Mouse (Mus musculus) frontal cortex, postnatal 36 days (tissue): ENCODE results near the gene H60c.
"Not testable (repeated sequence)": the region's sequence is repeated elsewhere in the genome, so short reads cannot be mapped to it uniquely, and the experiment has no call there.

Source experiments
- DNase-seq, 2 experiments: peaks; one replicate each; pipeline ENCODE4 v3.0.0; 2022; ENCODE audit warnings: low spot score in 2 of 2

Gene H60c

GRCm38 (mm10) chr10:3267671-3268070 lies at the start of gene H60c:
Gene H60c, minus strand, starts transcription at chr10:3267771.
- DNase-seq, result no peak

DNA sequence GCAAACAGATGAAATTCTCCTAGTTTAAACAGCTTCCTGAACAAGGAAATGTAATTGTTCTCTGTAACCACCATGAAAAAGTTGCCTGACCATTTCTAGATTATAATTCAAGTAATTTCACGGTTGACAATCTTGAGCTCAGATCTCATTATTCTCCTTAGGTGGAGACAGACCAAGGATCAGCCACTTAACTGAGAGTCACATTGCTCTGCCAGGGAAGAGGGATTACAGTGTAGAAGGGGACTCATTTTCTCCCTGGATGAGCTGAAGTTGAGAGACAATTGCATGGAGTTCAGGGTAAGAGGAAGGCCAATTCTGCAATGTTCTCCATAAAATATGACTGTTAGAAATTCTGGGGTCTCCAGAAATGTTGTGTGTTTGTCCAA lies 41.2 kb upstream of the H60c start:
- no peak for DNase-seq

- peak in 1 of 2 experiments; percentile 0 for DNase-seq
Measured at GRCm38 (mm10) chr10:3308180-3308820, 40.7 kb upstream of the H60c start.

DNA sequence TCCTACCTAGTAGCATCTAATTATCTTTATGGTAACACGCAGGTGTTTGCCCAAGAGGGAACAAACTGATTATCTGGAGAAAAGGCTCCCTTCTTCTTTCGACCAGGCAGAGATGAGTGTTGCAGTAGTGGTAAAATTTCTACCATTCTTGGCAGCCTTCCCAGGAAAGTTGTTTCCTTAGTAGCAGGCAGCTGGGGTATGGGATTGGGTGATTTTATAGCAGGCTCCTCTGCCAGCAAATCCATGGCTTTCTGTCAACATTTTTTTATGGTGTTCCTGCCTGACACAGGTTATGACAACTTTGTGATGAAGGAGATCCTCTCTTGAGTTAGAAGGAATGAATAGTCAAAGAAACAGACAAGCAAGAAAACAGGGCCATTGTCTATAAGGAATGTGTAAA lies 40.2 kb upstream of the H60c start:
- DNase-seq, result peak; percentile 17 to 67

GRCm38 (mm10) chr10:3293969-3294368 lies 26.4 kb upstream of the H60c start:
- DNase-seq, result no peak

GRCm38 (mm10) chr10:3281047-3281446 lies 13.5 kb upstream of the H60c start:
- DNase-seq, result no peak

- no peak for DNase-seq
Measured at GRCm38 (mm10) chr10:3274065-3274464, 6.5 kb upstream of the H60c start.

DNA sequence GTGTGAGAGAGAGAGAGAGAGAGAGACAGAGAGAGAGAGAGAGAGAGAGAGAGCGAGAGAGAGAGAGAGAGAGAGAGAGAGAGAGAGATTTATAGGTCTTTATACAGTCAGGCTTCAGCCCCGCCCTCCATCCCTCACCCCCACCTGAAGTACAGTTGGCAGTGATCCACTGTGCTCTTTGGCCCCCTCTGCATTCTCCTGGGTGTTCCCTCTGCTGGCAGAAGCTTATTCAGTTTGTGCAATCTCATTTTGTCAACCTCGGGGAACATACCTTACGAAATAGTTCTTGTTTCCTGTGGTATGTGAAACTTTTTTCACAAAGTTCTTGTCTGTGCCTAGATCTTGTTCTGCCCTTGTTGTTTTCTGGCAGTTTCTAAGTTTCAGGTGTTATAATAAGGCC lies 3.5 kb upstream of the H60c start:
- DNase-seq, result no peak

DNA sequence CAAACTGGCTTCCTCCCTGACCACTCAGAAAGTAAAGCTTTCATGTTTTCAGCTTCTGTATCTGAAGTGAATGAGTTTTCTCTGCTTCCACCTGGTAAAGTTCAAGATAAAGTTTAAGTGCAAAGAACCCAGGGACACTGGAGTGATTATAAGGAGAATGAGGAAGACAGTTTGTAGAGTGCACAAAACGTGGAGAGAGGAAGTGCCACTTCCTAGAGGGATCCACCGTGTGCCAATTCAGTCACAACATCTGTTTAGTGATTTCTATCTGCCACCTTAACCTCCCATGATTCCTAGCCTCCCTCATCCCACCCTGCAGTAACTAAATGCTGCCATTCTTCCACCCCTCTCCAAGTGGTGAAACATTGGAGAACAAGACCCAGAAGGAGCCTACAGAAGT lies 842 bp downstream of the H60c start:
- DNase-seq, result no peak

DNA sequence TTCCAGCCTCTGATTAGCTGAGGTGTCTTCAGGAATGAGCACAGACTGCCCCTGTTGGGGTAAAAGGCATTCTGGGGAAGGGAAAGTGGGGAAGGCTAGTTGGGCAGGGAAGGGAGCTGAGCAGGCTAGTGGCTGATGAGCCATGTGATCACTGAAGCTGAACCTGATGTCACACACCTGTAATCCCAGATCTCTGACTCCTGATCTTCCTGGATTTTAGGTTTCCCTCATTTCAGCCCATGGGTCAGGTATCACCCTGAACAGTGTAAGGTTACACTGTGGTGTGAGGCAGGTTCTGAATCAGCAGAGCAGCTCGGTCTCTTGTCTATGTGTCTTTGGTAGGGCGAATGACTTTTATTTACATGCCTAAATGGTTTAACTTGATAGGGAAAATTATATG lies 4.8 kb downstream of the H60c start:
- DNase-seq, result no peak

DNA sequence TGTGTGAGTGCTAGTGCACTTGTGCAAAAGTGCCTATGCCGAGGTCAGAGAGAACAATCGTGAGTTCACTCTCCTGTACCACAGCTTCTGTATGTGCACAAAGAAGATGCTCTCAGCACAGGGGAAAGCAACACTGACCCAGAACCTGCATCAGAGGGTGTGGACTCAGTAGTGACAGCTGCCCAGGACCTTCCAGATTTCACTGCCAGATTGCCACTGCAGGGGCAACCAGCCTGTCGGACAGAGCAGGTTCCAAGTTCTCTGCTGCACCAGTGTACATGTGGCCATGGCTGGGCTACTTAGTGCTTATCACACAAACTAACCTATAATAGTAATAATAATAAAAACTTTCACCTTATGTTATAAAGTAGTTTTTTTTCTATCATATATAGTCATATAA lies 10.2 kb downstream of the H60c start:
- no peak for DNase-seq

DNA sequence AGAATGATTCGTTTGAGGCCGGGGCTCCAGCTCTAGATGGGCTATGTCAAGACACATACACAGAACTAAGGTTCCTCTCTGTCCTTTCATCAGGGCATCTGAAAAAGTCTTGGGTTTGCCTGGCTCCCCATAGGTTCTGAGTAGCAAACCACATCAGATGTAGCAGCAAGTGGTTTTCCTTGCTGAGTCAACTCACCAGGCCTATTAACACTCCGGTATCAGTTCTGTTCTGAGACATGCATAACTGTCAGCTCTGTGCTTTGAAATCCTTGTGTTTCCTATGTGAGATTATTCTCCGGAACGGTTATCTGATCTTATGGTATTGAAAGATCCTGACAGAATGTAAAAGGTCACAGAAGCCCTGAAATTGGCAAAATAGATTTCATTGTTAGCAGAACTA lies 29.1 kb downstream of the H60c start:
- DNase-seq, result not testable (repeated sequence)

DNA sequence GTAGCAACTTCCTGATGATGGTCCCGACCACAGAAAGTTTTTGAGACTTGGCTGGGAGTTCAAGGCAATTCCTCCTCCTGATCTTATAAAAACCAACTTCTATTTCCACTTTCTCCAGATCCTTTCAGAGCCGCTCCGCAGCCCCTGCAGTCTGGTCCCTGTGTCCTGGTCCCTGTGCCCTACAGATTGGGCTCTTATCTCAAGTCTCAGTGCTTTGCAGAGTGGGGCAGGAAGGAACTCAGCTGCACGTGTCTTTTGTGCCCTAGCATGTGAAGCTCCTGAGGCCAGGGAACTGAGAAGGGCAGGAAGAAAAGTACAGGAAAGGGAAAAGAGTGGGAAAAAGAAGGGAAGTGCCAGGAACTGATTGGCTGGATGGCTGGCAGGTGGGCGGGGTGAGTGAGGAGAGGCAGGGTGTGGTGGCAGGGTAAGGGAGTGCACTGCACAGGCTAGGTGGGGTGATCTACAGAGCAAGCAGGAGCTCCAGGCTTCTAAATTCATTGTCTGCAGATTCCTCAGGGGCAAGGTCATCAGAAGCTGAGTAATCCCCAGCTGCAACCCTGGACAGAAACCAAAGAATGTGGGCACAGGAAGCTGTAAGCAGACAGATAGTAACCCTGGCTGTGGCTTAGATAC lies 30.8 kb downstream of the H60c start:
- no peak for DNase-seq

GRCm38 (mm10) chr10:3228447-3229195 lies 39.0 kb downstream of the H60c start:
- no peak for DNase-seq
